Mouse (Mus musculus) heart, postnatal 0 days (tissue): ENCODE measurements at regions not wholly inside any gene's neighbourhood (a gene's known extent, or its start where the extent isn't known, plus 50 kb on each side); places are given as distances from the start of the nearest gene placed in this dataset.

ENCODE experiments used
- ATAC-seq: fragments of 200-750 bp; cut with Nextera tagmentation; 2 replicates; pipeline ENCODE4 v1.8.0; 2017; ENCODE audit warnings: low read depth, moderate number of reproducible peaks, moderate library complexity; ENCODE audit not compliant: insufficient read depth
- DNase-seq: peaks from one replicate; pipeline ENCODE4 v3.0.0-alpha.2; 2016; ENCODE audit warnings: low spot score
- H3K27ac ChIP-seq: fragments of 300-500 bp; sonication (generic); 2 replicates; pipeline ENCODE4 v1.5.1; 2014; ENCODE audit warnings: low read depth, mild to moderate bottlenecking
- H3K27me3 ChIP-seq: fragments of 300-500 bp; sonication (generic); 2 replicates; pipeline ENCODE4 v1.6.1; 2014; ENCODE audit warnings: low read length, mixed read lengths; ENCODE audit not compliant: control insufficient read depth, insufficient read depth
- H3K36me3 ChIP-seq: fragments of 300-500 bp; sonication (generic); replicated peaks from 2 replicates; pipeline ENCODE4 v1.6.1; 2014; ENCODE audit warnings: low read length, mixed read lengths; ENCODE audit not compliant: control insufficient read depth, insufficient read depth
- H3K4me1 ChIP-seq: fragments of 300-500 bp; sonication (generic); 2 replicates; pipeline ENCODE4 v1.6.1; 2014; ENCODE audit warnings: antibody characterized with exemption; ENCODE audit not compliant: control insufficient read depth, insufficient read depth
- H3K4me2 ChIP-seq: fragments of 300-500 bp; sonication (generic); 2 replicates; pipeline ENCODE4 v1.6.1; 2014; ENCODE audit warnings: low read depth, mild to moderate bottlenecking, low read length, moderate library complexity
- H3K4me3 ChIP-seq: fragments of 300-500 bp; sonication (generic); 2 replicates; pipeline ENCODE4 v1.5.1; 2014; ENCODE audit warnings: low read depth, low read length
- H3K9ac ChIP-seq: fragments of 300-500 bp; sonication (generic); replicated peaks from 2 replicates; pipeline ENCODE4 v1.6.1; 2014; ENCODE audit warnings: low read depth, low read length, mixed read lengths
- H3K9me3 ChIP-seq: fragments of 300-500 bp; sonication (generic); replicated peaks from 2 replicates; pipeline ENCODE4 v1.6.1; 2016; ENCODE audit warnings: low read length; ENCODE audit not compliant: control insufficient read depth
- CTCF ChIP-seq: IDR thresholded peaks from 2 replicates; pipeline ENCODE4 v1.5.1; 2016; ENCODE audit warnings: antibody characterized with exemption, control low read depth, low read depth
- EP300 ChIP-seq: IDR thresholded peaks from 2 replicates; pipeline ENCODE4 v1.6.1; 2016; ENCODE audit warnings: antibody characterized with exemption, low read depth
- WGBS: fragments of 180-500 bp; shearing (Covaris S2); extraction: QIAGEN DNeasy Blood & Tissue Kit; methylation state at CpG from one replicate; pipeline ENCODE4 v1.1.7; 2014; 5-methylcytosine and 5-hydroxymethylcytosine counted together

DNA sequence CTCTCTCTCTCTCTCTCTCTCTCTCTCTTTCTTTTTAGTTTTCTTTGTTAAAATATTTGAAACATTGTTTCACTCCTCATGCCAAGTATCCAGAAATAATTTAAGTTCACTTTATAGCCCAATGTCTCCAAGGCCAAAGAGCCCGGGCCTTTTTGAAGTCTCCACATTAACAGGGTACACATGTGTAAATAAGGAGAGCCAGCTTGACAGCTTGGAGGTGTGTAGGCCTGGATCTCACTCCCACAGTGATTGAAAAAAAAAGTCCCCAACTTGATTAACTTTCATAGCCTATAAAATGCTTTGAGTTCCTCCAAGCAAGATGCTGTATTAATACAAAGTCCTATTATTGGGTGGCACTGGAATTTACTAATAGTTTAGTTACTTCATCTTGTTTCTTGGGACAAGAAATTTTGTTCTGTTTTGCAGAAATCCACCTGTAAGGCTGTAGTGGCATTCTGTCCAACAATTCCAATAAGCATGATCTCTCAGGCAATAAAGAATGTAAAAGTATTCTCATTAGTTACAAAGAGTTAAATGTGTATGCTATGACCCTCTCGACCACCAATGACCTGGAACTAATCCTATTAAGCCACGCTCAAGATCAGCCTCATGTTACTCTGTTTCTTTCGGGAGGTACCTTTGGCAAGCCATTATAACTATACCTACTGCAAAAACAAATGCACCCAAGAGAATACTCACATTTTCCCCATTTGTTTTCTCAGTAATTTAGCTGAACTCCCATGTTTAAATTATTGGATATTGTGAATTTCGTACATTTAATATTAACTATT is 215.9 kb upstream of the Acvr2a start:
- Histone ChIP-seq H3K9ac (no peak overlapping the region), H3K27me3 (no peaks in the 10 kb centered on the region), H3K4me3 (no peak overlapping the region), H3K4me2 (no peak overlapping the region), H3K9me3 (no peaks in the 10 kb centered on the region), H3K27ac (no peak overlapping the region), H3K36me3 (no peaks in the 10 kb centered on the region), H3K4me1 (no peaks in the 10 kb centered on the region)
- ATAC-seq (no peak), DNase-seq (no peak)
- TF ChIP-seq EP300: no peak
- WGBS: 79% methylated on average over 5 of the region's 5 CpGs

DNA sequence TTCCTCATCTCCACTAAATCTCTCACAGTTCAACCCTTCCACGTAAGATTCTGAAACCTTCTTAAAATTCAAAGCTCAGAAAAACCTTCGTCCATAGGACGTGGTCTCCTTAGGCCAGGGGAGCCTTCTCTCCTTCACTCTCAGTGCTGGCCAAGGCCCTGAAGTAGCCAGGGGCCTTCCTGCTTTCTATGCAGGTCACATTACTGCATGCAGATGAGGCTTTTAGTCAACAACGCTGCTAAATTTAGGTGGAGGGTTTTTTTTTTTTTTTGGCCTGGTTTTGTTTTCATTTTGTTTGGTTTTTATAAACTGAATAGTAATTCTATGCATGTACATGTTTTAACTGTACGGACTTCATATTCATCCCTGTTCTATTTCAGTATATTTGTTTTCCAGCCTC is 214.5 kb upstream of the Acvr2a start:
- ATAC-seq (no peak), DNase-seq (no peak)
- Histone ChIP-seq H3K36me3 (no peaks in the 10 kb centered on the region), H3K9me3 (no peaks in the 10 kb centered on the region), H3K9ac (no peak overlapping the region), H3K4me1 (no peaks in the 10 kb centered on the region), H3K4me2 (no peak overlapping the region), H3K4me3 (no peak overlapping the region), H3K27me3 (no peaks in the 10 kb centered on the region), H3K27ac (no peak overlapping the region)
- 89% methylated on average over 5 of the region's 5 CpGs for WGBS
- TF ChIP-seq EP300 (no peak), CTCF (no peak)

- TF ChIP-seq EP300 (no peak), CTCF (no peak)
These were observed 212.1 kb upstream of the Acvr2a start for GRCm38 (mm10) chr2:48601855-48602254.

GRCm38 (mm10) chr2:48609466-48609865 is 204.4 kb upstream of the Acvr2a start:
- Histone ChIP-seq H3K27ac (no peak overlapping the region), H3K9ac (no peak overlapping the region), H3K4me1 (no peaks in the 10 kb centered on the region), H3K36me3 (no peaks in the 10 kb centered on the region), H3K27me3 (no peaks in the 10 kb centered on the region), H3K4me3 (no peak overlapping the region), H3K9me3 (no peaks in the 10 kb centered on the region), H3K4me2 (no peak overlapping the region)
- TF ChIP-seq CTCF (no peak), EP300 (no peak)
- DNase-seq: no peak
- no peak for ATAC-seq
- 66% methylated on average over 3 of the region's 3 CpGs for WGBS

More at GRCm38 (mm10) chr2:48601855-48602254, 212.1 kb upstream of the Acvr2a start:
- Histone ChIP-seq H3K9me3 (no peaks in the 10 kb centered on the region), H3K27me3 (no peaks in the 10 kb centered on the region), H3K27ac (no peak overlapping the region), H3K9ac (no peak overlapping the region), H3K4me1 (no peaks in the 10 kb centered on the region), H3K36me3 (no peaks in the 10 kb centered on the region), H3K4me3 (no peak overlapping the region), H3K4me2 (no peak overlapping the region)
- DNase-seq (no peak), ATAC-seq (no peak)
- WGBS: 81% methylated on average over 8 of the region's 8 CpGs

GRCm38 (mm10) chr2:48612251-48612650 is 201.7 kb upstream of the Acvr2a start:
- H3K4me3 ChIP-seq: no peak overlapping the region
- DNase-seq (no peak), ATAC-seq (no peak)
- TF ChIP-seq EP300 (no peak), CTCF (no peak)
- no peak overlapping the region for H3K27ac ChIP-seq
- H3K4me1 ChIP-seq: no peaks in the 10 kb centered on the region
- no peaks in the 10 kb centered on the region for H3K36me3 ChIP-seq
- H3K9me3 ChIP-seq: no peaks in the 10 kb centered on the region
- H3K27me3 ChIP-seq: no peaks in the 10 kb centered on the region
- no peak overlapping the region for H3K4me2 ChIP-seq
- WGBS: 71% methylated on average over 3 of the region's 3 CpGs
- no peak overlapping the region for H3K9ac ChIP-seq

DNA sequence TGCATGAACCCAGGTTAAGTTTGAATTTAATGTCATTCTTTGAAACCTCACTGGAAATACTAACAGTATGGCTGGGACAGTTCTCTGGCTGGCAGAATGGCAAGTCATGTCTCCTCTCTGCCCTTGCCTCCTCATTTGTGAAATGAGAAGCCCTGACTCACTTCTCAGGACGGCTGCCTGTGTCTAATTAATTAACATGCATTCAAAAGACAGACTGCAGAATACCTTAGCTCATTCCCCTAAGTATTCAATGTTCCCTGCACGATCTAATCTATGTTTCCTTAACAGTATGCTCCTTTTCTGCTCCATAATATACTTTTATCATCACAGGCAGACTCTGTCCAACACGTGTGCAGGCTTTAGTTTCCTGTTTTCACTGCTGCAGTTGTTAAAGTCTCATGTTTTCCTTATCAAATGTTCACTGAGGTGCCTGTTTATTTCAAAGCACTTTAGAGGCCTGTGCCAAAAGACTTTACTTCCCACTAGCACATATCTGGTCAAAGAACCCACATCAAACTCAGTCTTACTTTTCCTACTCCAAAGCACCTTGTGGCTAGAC is 196.7 kb upstream of the Acvr2a start:
- no peak for ATAC-seq
- WGBS: 18% methylated on average over 3 of the region's 3 CpGs

More for the DNA sequence above, 196.7 kb upstream of the Acvr2a start:
- H3K4me1 ChIP-seq: no peaks in the 10 kb centered on the region
- no peak overlapping the region for H3K27ac ChIP-seq
- no peaks in the 10 kb centered on the region for H3K27me3 ChIP-seq
- H3K9ac ChIP-seq: no peak overlapping the region
- TF ChIP-seq CTCF: no peak
- TF ChIP-seq EP300: no peak
- no peak for DNase-seq
- no peaks in the 10 kb centered on the region for H3K9me3 ChIP-seq
- no peak overlapping the region for H3K4me3 ChIP-seq
- no peaks in the 10 kb centered on the region for H3K36me3 ChIP-seq
- H3K4me2 ChIP-seq: no peak overlapping the region
